Mouse (Mus musculus) thymus, adult 18-20 months (tissue): ENCODE data around the gene Aldh3b3.

Source experiments
- DNase-seq, 2 experiments: peaks; one replicate each; pipeline ENCODE4 v3.0.0; 2022; ENCODE audit warnings: mixed read lengths in 2 of 2

Gene Aldh3b3

DNA sequence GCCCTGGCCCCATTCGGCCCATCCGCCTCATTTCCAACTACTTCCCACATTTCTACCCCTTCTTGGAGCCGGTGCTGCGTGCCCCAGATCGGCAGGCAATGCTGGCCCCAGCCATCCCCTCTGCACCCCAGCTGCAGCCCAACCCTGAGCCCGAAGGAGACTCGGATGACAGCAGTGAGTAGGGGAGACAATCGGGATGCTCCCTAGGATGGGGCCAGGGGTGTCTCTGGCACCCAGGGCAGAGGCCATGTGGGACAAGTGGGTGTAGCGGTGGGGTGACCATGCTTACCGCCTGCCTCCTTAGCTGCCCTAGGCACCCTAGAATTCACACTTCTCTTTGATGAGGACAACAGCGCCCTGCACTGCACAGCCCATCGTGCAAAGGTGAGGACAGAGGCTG lies 45.2 kb downstream of the Aldh3b3 start:
- no peak for DNase-seq

DNA sequence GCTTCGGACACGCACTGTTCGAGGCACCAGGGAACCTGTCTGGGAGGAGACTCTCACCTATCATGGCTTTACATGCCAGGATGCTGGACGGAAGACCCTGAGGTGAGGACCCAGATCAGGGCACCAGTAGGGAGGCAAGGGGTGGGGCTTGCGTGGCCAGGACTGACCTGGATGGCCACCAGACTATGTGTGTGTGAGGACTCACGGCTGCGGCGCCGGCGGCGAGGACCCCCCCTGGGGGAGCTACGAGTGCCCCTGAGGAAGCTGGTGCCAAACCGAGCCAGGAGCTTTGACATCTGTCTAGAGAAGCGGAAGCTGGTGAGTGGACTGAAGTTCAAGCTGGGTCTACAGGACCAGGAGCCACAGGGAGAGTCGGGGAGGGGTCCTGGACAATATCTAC lies 45.9 kb downstream of the Aldh3b3 start:
- no peak for DNase-seq

DNA sequence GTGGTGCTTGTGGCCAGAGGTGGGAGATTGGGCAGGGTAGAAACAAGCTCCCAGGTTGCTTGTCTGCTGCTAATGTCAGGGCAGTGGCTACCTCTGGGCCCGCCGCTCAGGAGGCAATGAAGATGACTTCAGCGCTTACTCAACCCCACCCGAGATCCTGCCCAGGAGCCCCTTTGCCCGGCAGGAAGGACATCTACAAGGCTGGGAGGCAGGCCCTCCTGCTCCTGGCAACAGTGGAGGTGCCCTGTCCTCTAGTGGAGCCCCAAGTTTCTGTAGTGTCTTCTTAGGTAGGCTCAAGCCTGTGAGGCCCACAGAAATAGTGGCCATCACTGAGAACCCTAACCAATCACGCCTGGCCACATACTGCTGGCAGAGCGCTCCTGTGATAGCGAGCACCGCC lies 46.6 kb downstream of the Aldh3b3 start:
- no peak for DNase-seq

DNA sequence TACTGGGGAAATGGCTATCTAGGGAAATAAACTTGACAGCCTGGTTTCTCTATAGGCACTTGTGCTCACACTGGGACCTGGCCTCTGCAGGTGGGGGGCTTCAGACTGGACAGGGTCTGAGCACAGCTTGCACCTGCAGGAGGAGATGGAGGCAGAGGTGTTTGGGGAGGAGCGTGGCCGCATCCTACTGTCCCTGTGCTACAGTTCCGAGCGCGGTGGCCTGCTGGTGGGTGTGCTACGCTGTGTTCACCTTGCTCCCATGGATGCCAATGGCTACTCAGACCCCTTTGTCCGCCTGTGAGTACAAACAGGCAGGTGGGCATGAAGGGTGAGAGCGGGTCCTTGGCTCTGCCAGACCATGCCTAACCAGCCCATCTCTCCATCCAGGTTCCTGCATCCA lies 47.5 kb downstream of the Aldh3b3 start:
- no peak for DNase-seq

DNA sequence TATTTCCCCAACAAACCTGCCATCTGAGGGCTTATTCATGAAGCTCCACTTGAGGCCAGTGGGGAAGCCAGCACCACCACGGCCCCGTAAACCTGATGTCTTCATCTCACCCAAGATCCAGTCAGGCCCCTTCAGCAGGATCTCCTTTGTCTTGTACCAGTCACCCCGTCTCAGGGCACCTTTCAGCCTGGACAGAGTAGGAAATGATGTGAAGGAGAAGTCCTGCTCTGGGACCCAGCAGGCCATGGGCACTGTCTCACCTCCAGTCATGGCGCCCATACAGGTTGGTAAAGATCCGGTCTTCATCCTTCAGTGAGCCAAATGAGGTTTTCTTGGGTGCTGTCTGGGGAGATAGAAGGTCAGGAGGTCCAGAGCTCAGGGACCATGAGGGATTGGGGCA lies 52.6 kb downstream of the Aldh3b3 start:
- DNase-seq: no peak

DNA sequence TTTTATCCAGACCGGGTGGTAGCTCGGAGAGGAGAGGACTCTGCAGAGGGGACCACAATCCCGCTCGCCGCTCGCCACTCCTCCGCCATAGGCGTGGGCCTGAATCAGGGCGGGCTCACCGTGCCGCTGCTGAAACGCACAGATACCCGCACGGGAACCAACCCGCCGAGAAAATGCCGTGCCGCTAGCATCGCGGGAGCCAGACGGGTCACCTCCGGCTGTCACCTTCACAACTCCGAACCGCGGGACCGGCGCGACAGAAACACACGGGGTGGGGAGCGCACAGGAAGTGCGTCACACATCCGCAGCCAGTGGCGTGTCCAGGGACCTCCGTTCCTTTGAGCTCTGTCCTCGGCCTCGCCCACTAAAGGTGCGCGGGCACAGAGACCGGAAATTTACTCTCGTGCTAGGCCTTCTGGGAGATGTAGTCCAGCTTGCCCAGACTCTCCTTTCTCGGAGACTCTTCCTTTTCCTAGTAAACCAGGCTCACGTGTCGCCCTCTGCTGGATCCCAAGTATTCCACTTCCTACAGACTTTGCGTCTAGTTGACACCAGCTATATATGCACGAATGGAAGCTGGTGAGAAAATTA lies 54.1 kb downstream of the Aldh3b3 start, which contains the start of gene Ndufv1:
Gene Ndufv1, minus strand, starts transcription at position 375 of the 591 bp plus-strand sequence.
- peak; percentile 96 to 98 for DNase-seq

DNA sequence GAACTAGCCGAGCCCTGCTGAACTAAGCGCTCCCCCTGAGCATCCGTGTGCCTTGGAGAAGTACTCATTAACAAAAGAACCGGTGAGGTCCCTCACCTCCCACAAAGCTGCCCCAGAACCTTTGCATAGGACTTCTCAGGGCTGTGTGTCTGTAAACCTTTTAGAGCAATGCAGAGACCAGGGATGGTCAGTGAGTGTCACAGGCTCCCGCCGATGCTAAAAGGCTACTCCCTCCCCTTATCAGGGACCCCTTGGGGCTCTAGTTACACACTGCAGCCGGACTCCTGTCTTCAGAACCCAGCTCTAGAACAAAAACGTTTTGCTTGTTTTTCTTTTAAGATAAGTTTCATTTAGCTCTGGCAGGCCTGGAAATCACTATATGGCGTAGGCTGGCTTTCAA lies 54.6 kb downstream of the Aldh3b3 start:
- DNase-seq: no peak

DNA sequence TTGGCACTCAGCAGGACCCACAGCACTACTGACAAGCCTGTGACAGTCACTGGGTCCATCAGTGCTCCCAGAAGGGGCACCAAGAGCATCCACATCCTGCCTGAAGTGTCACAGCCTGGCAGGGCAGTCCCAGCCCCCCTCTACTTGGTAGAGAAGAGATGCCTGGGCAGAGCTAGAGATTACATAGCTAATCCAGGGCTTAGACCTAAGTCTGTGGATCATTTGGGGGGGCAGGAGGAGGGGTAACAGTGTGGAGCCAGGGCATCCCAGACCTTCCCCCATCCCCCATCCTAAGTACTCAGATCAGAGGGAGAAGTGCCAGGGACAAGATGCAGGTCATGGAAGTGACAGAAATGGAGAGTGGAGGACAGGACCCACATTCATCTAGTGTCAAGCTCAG lies 56.4 kb downstream of the Aldh3b3 start:
- DNase-seq: no peak

DNA sequence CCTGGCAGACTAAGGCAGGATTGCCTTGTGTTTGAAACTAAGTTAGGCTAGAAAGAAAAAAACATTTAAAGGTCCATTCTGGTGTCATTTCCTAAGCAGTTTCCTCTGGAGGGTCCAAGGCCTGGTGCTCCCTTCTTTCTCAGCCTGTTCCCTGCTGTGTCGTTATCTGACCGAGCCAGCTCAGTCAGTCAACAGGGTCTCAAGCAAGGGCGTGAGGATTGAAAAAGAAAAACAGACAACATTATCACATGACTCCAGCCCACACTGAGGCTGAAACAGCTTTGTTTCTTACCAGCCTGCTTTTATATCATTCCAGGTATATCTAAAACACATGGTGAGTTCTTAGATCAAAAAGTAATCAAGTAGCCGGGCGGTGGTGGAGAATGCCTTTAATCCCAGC lies 57.2 kb downstream of the Aldh3b3 start:
- no peak for DNase-seq

DNA sequence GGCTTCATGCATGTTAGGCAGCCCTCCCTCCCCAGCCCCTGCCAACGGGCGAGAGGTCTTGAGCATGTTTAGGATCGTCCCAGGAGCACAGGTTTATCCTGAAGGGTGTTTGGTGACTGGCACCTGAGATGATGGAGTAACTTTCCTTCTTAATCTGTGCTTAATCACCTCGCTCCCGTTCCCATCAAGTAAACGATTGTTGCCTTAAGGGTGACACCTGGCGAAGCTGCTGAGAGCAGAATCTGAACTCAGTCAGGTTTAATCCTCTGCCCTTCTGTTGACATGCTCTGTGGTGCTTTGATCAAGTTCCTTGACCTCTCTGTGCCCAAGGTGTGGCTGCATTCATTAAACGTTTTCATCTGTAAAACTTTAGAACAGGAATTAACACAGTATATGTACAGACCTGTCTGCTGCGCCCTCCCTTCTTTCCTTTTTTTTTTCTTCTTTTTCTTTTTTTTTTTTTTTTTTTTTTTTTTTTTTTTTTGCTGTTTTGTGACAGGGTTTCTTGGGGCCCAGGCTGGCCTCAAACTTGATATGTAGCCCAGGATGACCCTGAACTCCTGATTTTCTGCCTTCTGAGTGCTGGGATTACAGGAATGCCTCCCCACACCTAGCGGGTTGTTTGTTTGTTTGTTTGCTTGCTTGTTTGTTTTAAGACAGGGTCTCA lies 59.6 kb downstream of the Aldh3b3 start:
- DNase-seq: no peak

DNA sequence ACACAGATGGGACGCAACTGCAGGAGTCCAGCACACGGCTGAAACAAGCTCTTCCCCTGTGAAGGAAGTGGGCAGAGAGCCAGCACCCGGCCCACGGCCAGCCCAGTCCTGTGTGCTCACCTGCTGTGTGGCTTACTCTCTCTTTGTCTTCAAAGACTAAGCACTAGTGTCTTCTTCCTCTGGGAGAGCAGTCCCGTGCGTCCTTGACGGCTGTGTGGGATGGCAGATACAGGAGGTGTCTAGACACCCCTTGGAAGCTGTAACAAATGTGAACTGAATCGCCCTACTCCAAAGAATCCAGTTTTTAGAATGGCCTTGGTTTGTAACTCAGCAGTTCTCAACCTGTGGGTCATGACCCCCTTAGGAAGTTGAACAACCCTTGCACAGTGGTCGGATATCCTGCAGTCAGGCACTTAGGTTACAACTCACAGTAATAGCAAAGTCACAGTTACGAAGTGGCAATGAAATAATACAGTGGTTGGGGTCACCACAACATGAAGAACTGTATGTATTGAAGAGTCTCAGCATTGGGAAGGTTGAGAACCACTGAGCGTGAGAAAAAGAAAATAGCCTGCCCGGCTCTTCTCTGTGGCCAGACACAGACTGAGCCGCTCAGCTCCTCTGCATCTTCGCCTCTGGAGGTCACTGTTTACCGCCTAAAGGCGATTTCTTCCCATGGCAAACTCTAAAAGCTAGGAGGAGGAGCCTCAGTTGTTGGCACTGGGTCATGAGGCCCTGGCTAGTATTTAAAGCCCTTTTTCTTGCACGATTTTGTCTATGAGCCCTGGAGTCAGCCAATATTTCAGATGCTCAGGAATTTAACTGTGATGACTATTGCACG lies 60.5 kb downstream of the Aldh3b3 start:
- DNase-seq: no peak
